Mouse (Mus musculus) bone marrow, adult 2 months (tissue): ENCODE results near the gene Gm17268.

ENCODE experiments used
- CTCF ChIP-seq: fragments of 200-500 bp; IDR thresholded peaks from 2 replicates; pipeline ENCODE4 v1.5.1; 2011; ENCODE audit warnings: low read length, control low read depth; ENCODE audit not compliant: control insufficient read depth, insufficient read depth
- POLR2A ChIP-seq: fragments of 200-500 bp; IDR thresholded peaks from 2 replicates; pipeline ENCODE4 v1.6.1; 2011; ENCODE audit warnings: low read depth, mild to moderate bottlenecking, control low read depth, low read length, borderline replicate concordance; ENCODE audit not compliant: control insufficient read depth

DNA sequence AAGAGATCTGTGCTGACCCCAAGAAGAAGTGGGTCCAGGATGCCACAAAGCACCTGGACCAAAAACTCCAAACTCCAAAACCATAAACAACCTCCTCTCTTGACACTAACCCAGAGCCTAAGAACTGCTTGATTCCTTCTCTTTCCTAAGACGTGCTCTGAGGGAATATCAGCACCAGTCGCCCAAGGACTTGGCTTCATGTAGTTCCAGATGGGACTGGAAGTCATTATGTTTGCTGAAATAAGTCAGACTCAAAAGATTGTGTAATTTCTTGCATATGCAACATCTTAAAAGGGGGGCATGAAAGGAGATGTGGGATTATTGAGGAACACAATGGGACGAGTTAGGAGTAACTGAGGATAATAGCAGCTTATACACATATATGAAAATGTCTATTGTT, 23.9 kb upstream of the Gm17268 start:
- no peak for TF ChIP-seq CTCF
- no peak for TF ChIP-seq POLR2A
